Mouse (Mus musculus): ENCODE measurements around the gene Atf6b. TPM values are rescaled to one million over a fixed set of nuclear protein-coding genes. Genes with fewer than 3 reads are reported as not detected.
A peak's percentile ranks its signal among the peaks of the same experiment; 100 is the strongest.

Gene Atf6b
- total RNA-seq, 1 experiment: 55.7 TPM

DNA sequence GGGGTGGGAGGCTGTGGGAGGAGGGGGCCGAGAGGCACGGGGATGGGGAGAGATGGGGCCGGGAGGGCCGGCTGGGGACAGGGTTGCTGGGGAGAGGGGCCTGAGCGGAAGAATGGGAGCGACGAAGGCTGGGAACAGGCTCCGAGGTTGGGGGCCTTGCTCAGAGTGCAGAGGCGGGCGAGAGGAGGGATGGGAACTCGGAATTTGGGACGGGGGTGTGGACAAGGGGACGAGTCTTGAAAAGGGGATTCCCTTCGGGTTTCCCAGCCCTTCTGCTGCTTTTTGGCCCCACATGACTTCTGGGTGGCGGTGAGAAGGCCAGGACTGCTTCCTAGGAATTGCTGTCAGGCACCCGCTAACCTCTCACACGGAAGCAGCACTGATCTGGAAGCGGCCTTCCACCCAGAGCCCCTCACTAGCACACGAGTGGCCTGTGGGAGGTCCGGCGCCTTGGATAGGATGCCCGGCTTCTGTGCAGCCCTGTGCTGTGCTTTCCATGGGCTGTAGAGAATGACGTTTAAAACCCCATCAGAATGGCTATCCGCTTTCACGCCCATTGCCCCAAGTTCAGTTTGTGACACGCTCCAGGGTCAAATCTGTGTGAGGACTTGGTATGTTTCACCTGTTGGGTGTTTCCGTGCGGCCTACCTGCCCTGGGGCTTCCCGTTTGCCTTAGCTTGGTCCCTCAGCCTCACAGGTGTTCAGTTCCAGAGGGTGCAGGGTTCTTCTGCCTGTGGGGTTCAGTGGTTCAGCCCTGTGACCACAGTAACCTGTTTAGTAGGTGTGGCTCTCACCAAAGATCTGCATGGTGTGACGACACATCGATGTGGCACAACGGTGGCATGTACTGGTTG lies 40.5 kb upstream of the Atf6b start:
- H3K9me3 ChIP-seq (ENCODE audit: control insufficient read depth, insufficient read depth, low read depth, low read length): no peaks in the 10 kb centered on the region
- H3K36me3 ChIP-seq (ENCODE audit: control insufficient read depth, insufficient read depth, low read length, poor library complexity, severe bottlenecking): peaks cover 6% of the 10 kb centered on the region; the same call in 1 of the 2 replicates
- peak overlapping the region; percentile 89 for H3K9ac ChIP-seq (ENCODE audit: insufficient read depth, low read depth, low read length, poor library complexity, severe bottlenecking)
- peaks cover 0 to 8% of the 10 kb centered on the region in 2 experiments; a peak in 1 of 4 replicates for H3K4me1 ChIP-seq (ENCODE audit: control insufficient read depth in 2 of 2, insufficient read depth in 2 of 2, low read length in 2 of 2, poor library complexity in 1 of 2)
- TF ChIP-seq CHD2 (IDR thresholded peaks at IDR 0.05; ENCODE audit: low read depth, low read length) (no peak), HCFC1 (IDR thresholded peaks at IDR 0.05; ENCODE audit: borderline replicate concordance, insufficient read depth, low read length) (no peak), ZNF384 (IDR thresholded peaks at IDR 0.05; ENCODE audit: low read depth, low read length) (no peak), MAFK (IDR thresholded peaks at IDR 0.05; ENCODE audit: insufficient read depth, low read depth, low read length) (no peak), ZC3H11A (IDR thresholded peaks at IDR 0.05; ENCODE audit: borderline replicate concordance, low read depth, low read length) (no peak)
- DNase-seq (ENCODE audit: low read depth, low spot score): no peak
- peak overlapping the region; percentile 73 for H3K27ac ChIP-seq (ENCODE audit: insufficient read depth, low read depth, low read length, poor library complexity, severe bottlenecking)
- in situ Hi-C loops (cut with MboI; ENCODE audit: low sequenced_read_pairs in 2 of 2, unreplicated experiment in 2 of 2): no loop called here
- peak overlapping the region; percentile 94 to 98 for H3K4me3 ChIP-seq (ENCODE audit: insufficient read depth in 1 of 2, low read depth in 1 of 2, low read length in 2 of 2, poor library complexity in 1 of 2, severe bottlenecking in 1 of 2)

DNA sequence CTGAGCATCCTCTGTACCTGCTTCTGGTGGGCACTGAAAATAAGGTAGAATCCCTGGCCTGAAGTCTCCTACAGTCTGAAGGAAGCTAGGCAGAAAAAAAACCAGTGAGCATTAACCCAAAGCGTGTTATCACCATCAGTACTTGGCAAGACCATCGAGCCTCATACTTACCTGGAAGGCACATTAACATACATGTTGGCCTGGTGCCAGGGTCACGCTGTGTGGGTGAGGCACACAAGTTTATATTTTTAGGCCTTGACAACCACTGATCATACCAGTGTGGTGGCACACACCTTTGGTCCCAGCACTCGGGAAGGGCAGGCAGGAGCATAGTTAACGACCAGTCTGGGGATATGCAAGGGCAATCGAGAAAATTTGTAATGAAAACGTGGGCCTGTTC lies 38.9 kb upstream of the Atf6b start:
- H3K36me3 ChIP-seq (ENCODE audit: control insufficient read depth, insufficient read depth, low read length, poor library complexity, severe bottlenecking): peaks cover 21% of the 10 kb centered on the region; the same call in 1 of the 2 replicates

DNA sequence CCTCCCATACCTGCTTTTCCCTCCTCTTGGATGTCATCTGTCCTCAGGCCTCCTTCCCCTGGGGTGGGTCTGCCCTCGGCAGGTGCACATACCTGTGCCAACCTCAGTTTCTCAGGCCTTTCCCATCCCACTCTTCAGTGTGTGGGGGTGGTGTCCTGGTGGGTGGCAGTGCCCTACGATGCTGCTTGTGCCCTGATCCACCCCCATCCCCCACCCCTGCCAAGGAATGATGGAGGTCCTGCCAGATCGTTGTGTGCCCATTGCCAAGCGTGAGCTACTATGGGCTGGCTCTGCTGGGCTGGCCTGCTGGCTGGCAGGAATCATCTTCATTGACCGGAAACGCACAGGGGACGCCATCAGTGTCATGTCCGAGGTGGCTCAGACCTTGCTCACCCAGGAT lies 35.9 kb upstream of the Atf6b start:
- DNase-seq (ENCODE audit: low read depth, low spot score): no peak
- TF ChIP-seq ZC3H11A (IDR thresholded peaks at IDR 0.05; ENCODE audit: borderline replicate concordance, low read depth, low read length) (no peak), MAFK (IDR thresholded peaks at IDR 0.05; ENCODE audit: insufficient read depth, low read depth, low read length) (no peak), HCFC1 (IDR thresholded peaks at IDR 0.05; ENCODE audit: borderline replicate concordance, insufficient read depth, low read length) (no peak), CHD2 (IDR thresholded peaks at IDR 0.05; ENCODE audit: low read depth, low read length) (no peak), ZNF384 (IDR thresholded peaks at IDR 0.05; ENCODE audit: low read depth, low read length) (no peak)
- Histone ChIP-seq H3K4me1 (ENCODE audit: control insufficient read depth in 2 of 2, insufficient read depth in 2 of 2, low read length in 2 of 2, poor library complexity in 1 of 2) (peaks cover 0 to 5% of the 10 kb centered on the region in 2 experiments; a peak in 1 of 4 replicates), H3K36me3 (ENCODE audit: control insufficient read depth, insufficient read depth, low read length, poor library complexity, severe bottlenecking) (peaks cover 32% of the 10 kb centered on the region; the same call in 1 of the 2 replicates), H3K9me3 (ENCODE audit: control insufficient read depth, insufficient read depth, low read depth, low read length) (no peaks in the 10 kb centered on the region), H3K27ac (ENCODE audit: insufficient read depth, low read depth, low read length, poor library complexity, severe bottlenecking) (no peak overlapping the region), H3K4me3 (ENCODE audit: insufficient read depth in 1 of 2, low read depth in 1 of 2, low read length in 2 of 2, poor library complexity in 1 of 2, severe bottlenecking in 1 of 2) (no peak overlapping the region), H3K9ac (ENCODE audit: insufficient read depth, low read depth, low read length, poor library complexity, severe bottlenecking) (no peak overlapping the region)
- in situ Hi-C loops (cut with MboI; ENCODE audit: low sequenced_read_pairs in 2 of 2, unreplicated experiment in 2 of 2): no loop called here

More for the DNA sequence above, 38.9 kb upstream of the Atf6b start:
- in situ Hi-C loops (cut with MboI; ENCODE audit: low sequenced_read_pairs in 2 of 2, unreplicated experiment in 2 of 2): no loop called here
- H3K27ac ChIP-seq (ENCODE audit: insufficient read depth, low read depth, low read length, poor library complexity, severe bottlenecking): no peak overlapping the region
- H3K4me1 ChIP-seq (ENCODE audit: control insufficient read depth in 2 of 2, insufficient read depth in 2 of 2, low read length in 2 of 2, poor library complexity in 1 of 2): peaks cover 0 to 8% of the 10 kb centered on the region in 2 experiments; a peak in 1 of 4 replicates
- no peaks in the 10 kb centered on the region for H3K9me3 ChIP-seq (ENCODE audit: control insufficient read depth, insufficient read depth, low read depth, low read length)
- H3K4me3 ChIP-seq (ENCODE audit: insufficient read depth in 1 of 2, low read depth in 1 of 2, low read length in 2 of 2, poor library complexity in 1 of 2, severe bottlenecking in 1 of 2): no peak overlapping the region
- no peak overlapping the region for H3K9ac ChIP-seq (ENCODE audit: insufficient read depth, low read depth, low read length, poor library complexity, severe bottlenecking)
- TF ChIP-seq MAFK (IDR thresholded peaks at IDR 0.05; ENCODE audit: insufficient read depth, low read depth, low read length) (no peak), CHD2 (IDR thresholded peaks at IDR 0.05; ENCODE audit: low read depth, low read length) (no peak), ZNF384 (IDR thresholded peaks at IDR 0.05; ENCODE audit: low read depth, low read length) (no peak), HCFC1 (IDR thresholded peaks at IDR 0.05; ENCODE audit: borderline replicate concordance, insufficient read depth, low read length) (no peak), ZC3H11A (IDR thresholded peaks at IDR 0.05; ENCODE audit: borderline replicate concordance, low read depth, low read length) (no peak)
- no peak for DNase-seq (ENCODE audit: low read depth, low spot score)

DNA sequence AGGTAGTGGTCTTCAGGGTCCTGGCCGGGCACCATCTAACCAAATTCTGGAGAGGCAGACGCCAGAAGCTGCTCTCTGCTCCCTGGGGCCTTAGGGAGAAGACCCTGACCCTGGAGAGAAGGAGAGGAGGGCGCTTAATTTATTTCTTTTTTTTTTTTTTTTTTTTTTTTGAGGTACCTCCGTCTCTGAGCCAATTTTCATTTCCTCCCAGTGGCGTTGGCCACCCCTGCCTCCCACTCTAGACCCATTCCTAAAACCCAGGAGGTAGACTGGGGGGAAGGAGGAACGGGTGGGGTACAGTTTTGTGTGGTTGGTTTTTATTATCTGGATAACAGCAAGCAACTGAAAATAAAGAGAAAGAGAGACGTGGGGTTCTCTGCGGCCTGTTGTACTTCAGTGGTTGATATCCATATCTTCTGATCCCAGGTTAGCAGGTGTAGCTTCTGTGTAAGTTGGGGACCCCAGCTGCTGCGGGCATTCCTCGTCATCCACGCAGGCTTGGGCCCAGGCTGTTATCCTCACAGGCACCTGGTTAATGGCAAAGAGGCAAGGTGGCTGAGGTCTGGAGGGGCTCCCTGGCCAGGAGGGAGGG lies 33.8 kb upstream of the Atf6b start:
- Histone ChIP-seq H3K27ac (ENCODE audit: insufficient read depth, low read depth, low read length, poor library complexity, severe bottlenecking) (no peak overlapping the region), H3K4me3 (ENCODE audit: insufficient read depth in 1 of 2, low read depth in 1 of 2, low read length in 2 of 2, poor library complexity in 1 of 2, severe bottlenecking in 1 of 2) (no peak overlapping the region), H3K9ac (ENCODE audit: insufficient read depth, low read depth, low read length, poor library complexity, severe bottlenecking) (no peak overlapping the region), H3K9me3 (ENCODE audit: control insufficient read depth, insufficient read depth, low read depth, low read length) (no peaks in the 10 kb centered on the region), H3K36me3 (ENCODE audit: control insufficient read depth, insufficient read depth, low read length, poor library complexity, severe bottlenecking) (peaks cover 30% of the 10 kb centered on the region; the same call in 1 of the 2 replicates), H3K4me1 (ENCODE audit: control insufficient read depth in 2 of 2, insufficient read depth in 2 of 2, low read length in 2 of 2, poor library complexity in 1 of 2) (no peaks in the 10 kb centered on the region; a peak in 1 of 4 replicates)
- in situ Hi-C loops (cut with MboI; ENCODE audit: low sequenced_read_pairs in 2 of 2, unreplicated experiment in 2 of 2): no loop called here
- no peak for DNase-seq (ENCODE audit: low read depth, low spot score)
- TF ChIP-seq HCFC1 (IDR thresholded peaks at IDR 0.05; ENCODE audit: borderline replicate concordance, insufficient read depth, low read length) (no peak), CHD2 (IDR thresholded peaks at IDR 0.05; ENCODE audit: low read depth, low read length) (no peak), MAFK (IDR thresholded peaks at IDR 0.05; ENCODE audit: insufficient read depth, low read depth, low read length) (no peak), ZC3H11A (IDR thresholded peaks at IDR 0.05; ENCODE audit: borderline replicate concordance, low read depth, low read length) (no peak), ZNF384 (IDR thresholded peaks at IDR 0.05; ENCODE audit: low read depth, low read length) (no peak)

All from ES-E14 (cell line).